Mouse (Mus musculus): ENCODE results near the gene Atp1b1. TPM values are rescaled to one million over a fixed set of nuclear protein-coding genes. Genes with fewer than 3 reads are reported as not detected.

Gene Atp1b1
- not detected in 2 replicates for polyA plus RNA-seq (2012; ENCODE audit: insufficient read depth, insufficient read length, missing spikeins)

- no peaks in the 10 kb centered on the region for H3K4me1 ChIP-seq (ENCODE audit: control insufficient read depth, insufficient read depth, low read length)
- TF ChIP-seq POLR2A (IDR thresholded peaks at IDR 0.05; ENCODE audit: borderline replicate concordance, low read depth, low read length): no peak
- TF ChIP-seq CTCF (IDR thresholded peaks at IDR 0.05; ENCODE audit: low read depth, low read length): no peak
- H3K27ac ChIP-seq (ENCODE audit: insufficient read depth, low read depth, low read length): no peak within 1 kb of the TSS
- peak within 1 kb of the TSS; percentile 58 for H3K4me3 ChIP-seq (ENCODE audit: insufficient read depth, low read length)
These were observed at the start of gene Atp1b1 for GRCm38 (mm10) chr1:164458245-164458613. Atp1b1 (minus strand) TSS chr1:164458355.

GRCm38 (mm10) chr1:164505096-164505495, 46.9 kb upstream of the Atp1b1 start:
- Histone ChIP-seq H3K4me3 (ENCODE audit: insufficient read depth, low read length) (no peak overlapping the region), H3K4me1 (ENCODE audit: control insufficient read depth, insufficient read depth, low read length) (no peaks in the 10 kb centered on the region), H3K27ac (ENCODE audit: insufficient read depth, low read depth, low read length) (no peak overlapping the region)
- no peak for TF ChIP-seq POLR2A (IDR thresholded peaks at IDR 0.05; ENCODE audit: borderline replicate concordance, low read depth, low read length)
- no peak for TF ChIP-seq CTCF (IDR thresholded peaks at IDR 0.05; ENCODE audit: low read depth, low read length)

GRCm38 (mm10) chr1:164503140-164503730, 45.1 kb upstream of the Atp1b1 start:
- Histone ChIP-seq H3K4me3 (ENCODE audit: insufficient read depth, low read length) (no peak overlapping the region), H3K27ac (ENCODE audit: insufficient read depth, low read depth, low read length) (no peak overlapping the region), H3K4me1 (ENCODE audit: control insufficient read depth, insufficient read depth, low read length) (no peaks in the 10 kb centered on the region)
- no peak for TF ChIP-seq CTCF (IDR thresholded peaks at IDR 0.05; ENCODE audit: low read depth, low read length)
- no peak for TF ChIP-seq POLR2A (IDR thresholded peaks at IDR 0.05; ENCODE audit: borderline replicate concordance, low read depth, low read length)

GRCm38 (mm10) chr1:164502231-164502630, 44.1 kb upstream of the Atp1b1 start:
- Histone ChIP-seq H3K4me1 (ENCODE audit: control insufficient read depth, insufficient read depth, low read length) (no peaks in the 10 kb centered on the region), H3K4me3 (ENCODE audit: insufficient read depth, low read length) (no peak overlapping the region), H3K27ac (ENCODE audit: insufficient read depth, low read depth, low read length) (no peak overlapping the region)
- TF ChIP-seq POLR2A (IDR thresholded peaks at IDR 0.05; ENCODE audit: borderline replicate concordance, low read depth, low read length) (no peak), CTCF (IDR thresholded peaks at IDR 0.05; ENCODE audit: low read depth, low read length) (no peak)

GRCm38 (mm10) chr1:164494741-164495512, 36.8 kb upstream of the Atp1b1 start:
- H3K27ac ChIP-seq (ENCODE audit: insufficient read depth, low read depth, low read length): no peak overlapping the region
- TF ChIP-seq CTCF (IDR thresholded peaks at IDR 0.05; ENCODE audit: low read depth, low read length): no peak
- TF ChIP-seq POLR2A (IDR thresholded peaks at IDR 0.05; ENCODE audit: borderline replicate concordance, low read depth, low read length): no peak
- H3K4me1 ChIP-seq (ENCODE audit: control insufficient read depth, insufficient read depth, low read length): no peaks in the 10 kb centered on the region

GRCm38 (mm10) chr1:164494215-164494614, 36.1 kb upstream of the Atp1b1 start:
- H3K4me1 ChIP-seq (ENCODE audit: control insufficient read depth, insufficient read depth, low read length): no peaks in the 10 kb centered on the region
- H3K4me3 ChIP-seq (ENCODE audit: insufficient read depth, low read length): no peak overlapping the region
- TF ChIP-seq POLR2A (IDR thresholded peaks at IDR 0.05; ENCODE audit: borderline replicate concordance, low read depth, low read length) (no peak), CTCF (IDR thresholded peaks at IDR 0.05; ENCODE audit: low read depth, low read length) (no peak)
- no peak overlapping the region for H3K27ac ChIP-seq (ENCODE audit: insufficient read depth, low read depth, low read length)

More at GRCm38 (mm10) chr1:164494741-164495512, 36.8 kb upstream of the Atp1b1 start:
- H3K4me3 ChIP-seq (ENCODE audit: insufficient read depth, low read length): no peak overlapping the region

GRCm38 (mm10) chr1:164493042-164493705, 35.0 kb upstream of the Atp1b1 start:
- Histone ChIP-seq H3K4me1 (ENCODE audit: control insufficient read depth, insufficient read depth, low read length) (no peaks in the 10 kb centered on the region), H3K4me3 (ENCODE audit: insufficient read depth, low read length) (no peak overlapping the region)
- no peak for TF ChIP-seq CTCF (IDR thresholded peaks at IDR 0.05; ENCODE audit: low read depth, low read length)

GRCm38 (mm10) chr1:164492476-164492875, 34.3 kb upstream of the Atp1b1 start:
- Histone ChIP-seq H3K4me1 (ENCODE audit: control insufficient read depth, insufficient read depth, low read length) (no peaks in the 10 kb centered on the region), H3K4me3 (ENCODE audit: insufficient read depth, low read length) (no peak overlapping the region), H3K27ac (ENCODE audit: insufficient read depth, low read depth, low read length) (no peak overlapping the region)
- no peak for TF ChIP-seq POLR2A (IDR thresholded peaks at IDR 0.05; ENCODE audit: borderline replicate concordance, low read depth, low read length)
- no peak for TF ChIP-seq CTCF (IDR thresholded peaks at IDR 0.05; ENCODE audit: low read depth, low read length)

More at GRCm38 (mm10) chr1:164493042-164493705, 35.0 kb upstream of the Atp1b1 start:
- H3K27ac ChIP-seq (ENCODE audit: insufficient read depth, low read depth, low read length): no peak overlapping the region

- H3K4me1 ChIP-seq (ENCODE audit: control insufficient read depth, insufficient read depth, low read length): no peaks in the 10 kb centered on the region
- TF ChIP-seq POLR2A (IDR thresholded peaks at IDR 0.05; ENCODE audit: borderline replicate concordance, low read depth, low read length) (no peak), CTCF (IDR thresholded peaks at IDR 0.05; ENCODE audit: low read depth, low read length) (no peak)
- H3K4me3 ChIP-seq (ENCODE audit: insufficient read depth, low read length): no peak overlapping the region
- H3K27ac ChIP-seq (ENCODE audit: insufficient read depth, low read depth, low read length): no peak overlapping the region
These were observed 31.9 kb upstream of the Atp1b1 start for GRCm38 (mm10) chr1:164489961-164490594.
